Mouse (Mus musculus) lung, postnatal 0 days (tissue): Measurements from ENCODE around the gene Mettl25.

ENCODE experiments used
- CTCF ChIP-seq: IDR thresholded peaks from 2 replicates; pipeline ENCODE4 v1.5.1; 2016; ENCODE audit warnings: antibody characterized with exemption, mild to moderate bottlenecking
- EP300 ChIP-seq: IDR thresholded peaks from 2 replicates; pipeline ENCODE4 v1.6.1; 2016; ENCODE audit warnings: antibody characterized with exemption, mild to moderate bottlenecking, control low read depth

GRCm38 (mm10) chr10:105803461-105803860 is 37.7 kb downstream of the Mettl25 start:
- TF ChIP-seq EP300, result no peak
- no peak for TF ChIP-seq CTCF
